Mouse (Mus musculus): ENCODE measurements around the gene Cxcr1. TPM values are rescaled to one million over a fixed set of nuclear protein-coding genes. Genes with fewer than 3 reads are reported as not detected.
"Not testable (repeated sequence)": the region's sequence is repeated elsewhere in the genome, so short reads cannot be mapped to it uniquely, and the experiment has no call there.

Gene Cxcr1
- total RNA-seq, 2 experiments from 2014 or later, result not detected

DNA sequence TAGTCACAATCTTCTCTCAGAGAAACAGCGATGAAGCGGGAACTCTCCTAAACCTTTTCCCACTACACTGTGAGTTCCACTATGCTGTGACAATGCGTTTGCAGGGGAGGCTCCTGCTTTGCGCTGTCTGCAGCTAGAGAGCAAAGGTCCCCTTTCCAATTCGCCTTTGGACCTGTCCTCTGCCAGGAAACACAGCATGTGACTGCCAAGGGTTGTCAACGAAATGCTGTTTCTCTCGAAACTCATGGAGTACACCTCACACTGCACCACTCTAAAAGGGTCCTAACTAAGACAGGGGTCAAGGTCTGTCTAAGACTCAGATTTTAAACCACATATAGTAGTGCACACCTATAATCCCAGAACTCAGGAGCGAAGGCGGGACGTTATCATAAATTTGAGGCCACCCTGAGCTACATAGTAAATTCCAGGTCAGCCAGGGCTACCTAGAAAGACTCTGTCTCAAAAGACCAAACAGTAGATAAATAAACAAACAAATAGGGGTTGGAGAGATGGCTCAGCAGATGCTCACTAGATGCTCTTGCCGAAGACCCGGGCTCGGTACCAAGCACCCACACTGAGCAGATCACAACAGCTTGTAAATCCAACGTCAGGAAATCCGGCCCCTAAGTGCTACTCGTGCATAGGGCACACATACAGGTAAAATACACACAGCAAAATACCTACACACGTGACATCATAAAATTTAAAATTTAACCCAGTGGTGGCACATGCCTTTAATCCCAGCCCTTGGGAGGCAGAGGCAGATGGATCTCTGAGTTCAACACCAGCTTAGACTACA is 2.4 kb upstream of the Cxcr1 start:
- no peak for DNase-seq (ENCODE audit: low spot score in 2 of 2)

DNA sequence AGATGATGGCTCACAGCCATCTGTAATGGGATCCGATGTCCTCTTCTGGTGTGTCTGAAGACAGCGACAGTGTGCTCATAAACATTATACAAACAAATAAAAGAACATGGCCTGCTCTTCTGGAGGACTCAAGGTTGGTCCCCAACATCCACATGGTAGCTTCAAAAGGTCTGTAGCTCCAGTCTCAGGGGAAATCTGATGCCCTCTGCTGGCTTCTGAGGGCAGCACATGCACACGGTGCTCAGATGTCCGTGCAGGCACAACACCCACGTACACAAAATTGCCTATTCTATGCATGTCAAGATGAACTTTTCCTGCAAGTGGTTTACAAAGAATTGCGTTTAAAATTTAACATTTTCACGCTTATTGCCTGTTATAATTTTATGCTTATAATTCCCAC is 1.5 kb upstream of the Cxcr1 start:
- no peak for DNase-seq (ENCODE audit: low spot score in 2 of 2)

DNA sequence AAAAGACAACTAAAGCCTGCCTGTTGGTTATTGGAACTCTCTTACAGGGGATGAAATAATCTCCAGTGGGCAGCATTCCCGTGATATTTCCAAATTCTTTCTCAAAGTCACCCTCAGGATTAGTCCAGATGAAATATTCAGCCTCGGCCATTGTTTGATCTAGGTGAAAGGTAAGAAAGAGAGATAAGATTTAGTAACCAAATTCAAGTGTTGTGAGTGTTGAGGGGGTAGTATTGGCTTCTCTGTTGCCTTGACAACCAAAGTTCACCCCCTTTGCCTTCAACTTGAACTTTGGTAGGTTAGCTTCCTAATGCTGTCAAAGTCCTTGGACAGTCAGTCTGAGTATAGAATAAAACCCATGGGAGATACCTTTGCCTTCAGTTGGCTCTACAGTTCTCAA is 1.7 kb downstream of the Cxcr1 start:
- no peak for DNase-seq (ENCODE audit: low spot score in 2 of 2)

DNA sequence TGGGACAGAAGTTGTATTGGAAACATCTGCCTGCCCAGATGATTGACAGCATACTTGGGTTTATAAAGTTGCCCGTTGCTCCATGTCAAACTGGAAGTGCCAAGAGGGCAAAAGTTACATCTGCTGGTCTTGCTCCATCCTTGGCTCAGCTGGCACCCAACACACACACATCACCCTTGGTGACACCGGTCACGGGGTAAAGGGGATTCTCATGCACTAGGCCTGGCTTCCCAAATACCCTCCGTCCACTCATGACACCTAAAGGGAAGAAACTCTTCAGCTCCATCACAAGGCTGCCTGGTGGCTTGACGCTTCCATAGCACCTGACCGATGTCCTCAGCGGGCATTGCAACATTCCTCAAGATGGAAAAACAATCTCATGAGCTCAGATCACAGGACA is 4.0 kb downstream of the Cxcr1 start:
- DNase-seq (ENCODE audit: low spot score in 2 of 2), result no peak

DNA sequence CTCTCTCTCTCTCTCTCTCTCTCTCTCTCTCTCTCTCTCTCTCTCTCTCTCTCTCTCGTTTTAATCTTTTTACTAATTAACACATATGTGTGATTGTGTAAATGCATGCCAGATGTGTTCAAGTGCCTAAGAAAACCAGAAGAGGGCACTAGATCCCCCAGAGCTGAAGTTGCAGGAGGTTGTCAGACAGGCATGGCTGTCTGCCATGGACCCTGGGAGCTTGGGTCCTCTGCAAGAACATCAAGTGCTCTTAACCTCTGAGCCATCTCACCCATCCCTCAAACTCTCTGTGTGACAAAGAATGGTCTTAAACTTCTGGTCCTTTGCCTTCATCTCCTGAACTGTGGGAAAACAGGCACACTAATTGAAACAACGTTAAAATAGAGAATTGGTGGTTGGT is 11.4 kb downstream of the Cxcr1 start:
- DNase-seq (ENCODE audit: low spot score in 2 of 2), result no peak

DNA sequence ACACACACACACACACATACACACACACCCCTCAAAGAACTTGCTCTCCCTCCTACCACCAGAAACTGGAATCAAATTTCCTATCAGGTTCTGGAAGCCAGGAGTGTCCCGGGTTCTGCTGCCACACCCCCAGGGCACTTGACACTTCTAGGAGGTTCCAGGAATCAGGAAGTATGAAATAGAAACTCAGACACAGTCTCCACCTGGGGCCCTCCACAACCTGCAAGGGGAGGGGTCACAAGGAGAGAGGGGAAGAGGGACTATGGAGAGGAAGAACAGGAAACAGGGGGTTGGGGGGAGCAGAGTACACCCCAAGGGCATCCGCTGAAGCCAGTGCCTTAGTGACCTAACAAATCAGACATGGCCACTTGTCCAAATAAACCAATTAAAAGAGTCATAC is 13.0 kb downstream of the Cxcr1 start:
- no peak for DNase-seq (ENCODE audit: low spot score in 2 of 2)

DNA sequence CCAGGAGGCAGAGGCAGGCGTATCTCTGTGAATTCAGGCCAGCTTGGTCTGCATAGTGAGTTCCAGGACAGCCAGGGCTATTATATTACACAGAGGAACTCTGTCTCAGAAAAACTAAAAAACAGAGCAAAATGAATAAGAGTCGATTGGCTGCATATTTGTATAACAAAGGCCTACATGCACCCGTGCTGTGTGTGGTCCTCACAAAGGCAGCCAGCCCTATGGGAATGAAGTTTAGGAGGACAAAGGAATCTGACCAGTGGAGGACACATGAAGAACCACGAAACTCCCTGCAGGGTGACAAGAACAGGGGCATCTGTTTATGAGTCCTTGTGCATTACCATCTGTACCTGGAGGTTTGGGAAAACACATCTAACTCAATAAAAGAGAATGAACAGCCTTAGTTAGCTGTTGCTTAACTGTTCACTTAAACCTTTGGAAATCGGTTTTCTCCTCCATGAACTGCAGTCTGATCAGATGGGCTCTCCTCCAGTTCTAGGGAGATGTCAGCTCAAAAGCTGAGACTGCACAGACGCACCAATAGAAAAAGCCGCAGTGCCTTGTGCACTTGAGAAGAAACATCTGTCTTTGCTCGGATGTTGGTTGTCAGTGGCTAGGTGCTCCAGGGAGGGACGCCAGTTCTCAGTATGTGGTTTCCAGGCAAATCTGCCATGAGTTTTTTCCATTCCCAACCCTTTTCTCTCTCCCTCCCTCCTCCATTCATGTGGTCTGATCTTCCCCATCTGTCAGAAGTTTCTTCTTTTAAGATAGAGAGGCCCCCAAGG is 14.6 kb downstream of the Cxcr1 start:
- DNase-seq (ENCODE audit: low spot score in 2 of 2), result no peak

DNA sequence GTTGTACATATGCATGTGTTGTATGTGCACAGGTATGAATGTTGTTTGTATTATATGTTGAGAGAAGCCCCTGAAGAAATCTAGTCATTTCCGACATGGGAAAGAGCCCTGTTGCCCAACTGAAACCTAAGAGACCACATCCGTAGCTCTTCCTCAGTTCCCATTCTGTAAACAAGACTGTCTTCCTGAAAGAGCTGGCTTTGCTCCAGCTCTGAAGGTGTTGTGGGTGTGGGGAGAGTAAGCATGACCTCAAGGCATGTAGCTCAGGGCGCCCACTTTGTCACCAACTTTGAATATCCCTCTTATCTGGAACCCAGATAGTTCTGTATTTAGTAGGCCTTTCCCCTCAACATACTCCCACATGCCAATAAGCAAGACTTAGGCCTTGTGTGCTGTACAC is 15.8 kb downstream of the Cxcr1 start:
- no peak for DNase-seq (ENCODE audit: low spot score in 2 of 2)

DNA sequence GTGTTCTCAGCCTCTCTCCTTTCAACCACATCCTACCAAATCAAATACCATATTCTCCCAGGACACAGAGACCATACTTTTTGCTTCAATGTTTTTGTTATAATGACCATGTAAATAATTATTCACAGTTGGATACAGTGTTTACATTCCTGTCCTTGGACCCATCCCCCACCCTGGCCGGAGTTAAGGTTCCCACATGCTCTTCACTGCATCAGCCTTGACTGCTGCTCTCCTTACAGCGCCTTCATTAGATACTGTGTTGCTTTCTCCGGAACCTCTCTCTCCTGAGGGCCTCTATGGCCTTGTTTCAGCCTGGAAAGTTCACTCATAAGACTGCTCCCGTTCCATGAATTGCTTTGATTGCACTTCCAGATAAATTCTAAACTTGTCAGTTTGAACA is 18.7 kb downstream of the Cxcr1 start:
- DNase-seq (ENCODE audit: low spot score in 2 of 2), result no peak

DNA sequence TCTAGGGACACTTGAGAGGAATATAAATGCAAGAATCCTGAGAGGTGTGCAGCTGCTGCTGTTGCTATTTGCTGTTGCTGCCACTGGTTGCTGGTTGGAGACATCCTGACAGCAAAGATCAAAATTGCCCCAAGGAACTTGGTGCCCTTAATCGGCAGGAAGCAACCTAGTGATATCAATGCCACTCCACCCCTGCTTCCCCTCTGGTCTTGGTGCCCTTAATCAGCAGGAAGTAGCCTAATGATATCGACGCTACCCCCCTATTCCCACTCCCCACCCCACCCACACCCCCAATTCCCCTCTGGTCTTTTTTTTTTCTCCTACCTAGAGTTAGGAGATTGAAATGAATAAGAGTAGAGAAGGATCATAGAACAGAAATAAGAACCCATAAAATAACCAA is 21.7 kb downstream of the Cxcr1 start:
- DNase-seq (ENCODE audit: low spot score in 2 of 2), result no peak

DNA sequence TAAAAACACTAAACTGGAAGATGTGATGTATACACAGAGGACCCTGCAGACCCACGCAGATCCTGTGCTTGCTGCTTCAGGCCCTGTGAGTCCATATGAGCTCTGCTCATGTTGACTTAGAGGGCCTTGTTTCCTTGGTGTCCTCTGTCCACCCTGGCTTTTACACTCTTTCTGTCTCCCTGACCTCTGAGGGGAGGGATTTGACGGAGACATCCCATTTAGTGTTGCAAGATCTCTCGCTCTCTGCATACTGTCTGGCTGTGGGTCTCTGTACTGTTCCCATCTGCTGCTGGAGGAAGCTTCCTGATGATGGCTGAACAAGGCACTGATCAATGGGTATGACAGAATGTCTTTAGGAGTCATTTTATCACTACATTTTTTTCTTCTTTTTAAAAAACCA is 24.7 kb downstream of the Cxcr1 start:
- DNase-seq (ENCODE audit: low spot score in 2 of 2), result no peak

DNA sequence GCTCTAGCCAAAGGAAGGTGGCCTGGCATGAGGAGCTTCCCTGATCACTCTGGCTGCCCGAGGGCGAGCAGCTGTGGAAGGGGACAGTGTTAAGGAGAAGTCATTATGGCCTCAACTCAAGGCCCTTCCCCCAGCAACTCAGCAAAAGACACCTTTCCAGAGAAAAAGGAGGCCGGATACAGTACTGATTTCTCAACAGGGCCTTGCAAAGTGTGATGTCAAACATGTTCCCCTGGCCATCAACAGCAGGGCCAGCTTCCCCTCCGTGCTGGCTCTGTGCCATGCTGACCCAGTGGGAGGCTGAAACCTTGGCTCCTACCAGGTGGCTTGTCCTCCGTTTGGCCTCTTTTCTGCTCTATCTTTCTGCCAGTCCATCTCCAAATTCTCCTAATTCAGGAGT is 27.3 kb downstream of the Cxcr1 start:
- no peak for DNase-seq (ENCODE audit: low spot score in 2 of 2)

DNA sequence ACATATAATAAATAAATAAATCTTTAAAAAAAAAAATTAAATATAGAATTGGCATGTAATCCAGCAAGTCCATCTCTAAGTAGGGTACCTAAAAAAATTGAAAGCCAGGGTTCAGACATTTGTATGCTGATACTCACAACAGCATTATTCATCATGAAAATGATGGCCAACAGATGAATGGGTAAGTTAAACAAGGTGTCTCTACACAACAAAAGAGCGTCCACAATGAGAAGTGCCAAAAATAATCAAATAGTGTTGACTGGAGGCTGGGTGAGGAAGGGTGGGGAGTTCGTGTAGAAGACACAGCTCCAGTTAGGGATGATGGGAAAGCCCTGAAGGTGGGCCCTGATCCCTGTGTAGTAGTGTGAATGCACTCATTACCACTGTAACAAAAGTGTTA is 34.4 kb downstream of the Cxcr1 start:
- DNase-seq (ENCODE audit: low spot score in 2 of 2), result no peak

DNA sequence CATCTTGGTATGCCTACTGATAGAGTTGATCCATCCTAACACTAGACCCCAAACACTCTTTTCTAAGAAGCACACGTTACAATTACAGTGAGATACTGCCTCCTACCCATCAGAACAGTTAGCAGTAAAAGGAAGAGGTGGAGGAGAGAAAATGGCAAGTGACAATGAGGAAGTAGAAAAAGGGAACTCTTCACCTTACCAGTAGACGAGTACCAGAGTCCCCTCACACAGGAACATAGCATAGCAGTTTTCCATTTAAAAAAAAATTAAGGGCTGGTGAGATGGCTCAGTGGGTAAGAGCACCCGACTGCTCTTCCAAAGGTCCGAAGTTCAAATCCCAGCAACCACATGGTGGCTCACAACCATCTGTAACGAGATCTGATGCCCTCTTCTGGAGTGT is 34.8 kb downstream of the Cxcr1 start:
- DNase-seq (ENCODE audit: low spot score in 2 of 2), result not testable (repeated sequence)

DNA sequence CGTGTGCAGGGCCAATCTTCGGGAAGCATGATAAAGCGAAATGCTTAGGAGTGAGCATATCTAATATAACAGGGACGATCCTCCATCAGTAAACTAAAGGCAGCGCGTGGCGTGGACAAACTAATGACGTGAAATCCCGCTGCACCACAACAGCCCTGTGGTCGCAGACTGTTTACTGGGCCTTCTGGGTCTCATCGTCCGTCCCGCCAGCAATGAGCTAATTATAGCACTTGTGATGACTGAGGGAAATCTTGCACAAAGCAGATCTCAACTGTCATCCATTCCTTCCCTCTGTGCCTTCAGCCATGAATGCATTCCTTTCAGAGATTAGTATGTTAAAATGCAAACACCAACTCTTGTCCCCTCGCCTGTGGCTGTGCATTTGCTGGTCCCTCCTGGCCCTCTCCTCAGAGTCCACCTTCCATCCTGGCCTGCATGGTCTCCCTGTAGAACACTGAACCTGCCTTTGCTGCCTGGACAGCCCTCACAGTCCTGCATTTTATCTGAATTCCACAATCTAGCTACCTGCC is 38.0 kb downstream of the Cxcr1 start:
- no peak for DNase-seq (ENCODE audit: low spot score in 2 of 2)

DNA sequence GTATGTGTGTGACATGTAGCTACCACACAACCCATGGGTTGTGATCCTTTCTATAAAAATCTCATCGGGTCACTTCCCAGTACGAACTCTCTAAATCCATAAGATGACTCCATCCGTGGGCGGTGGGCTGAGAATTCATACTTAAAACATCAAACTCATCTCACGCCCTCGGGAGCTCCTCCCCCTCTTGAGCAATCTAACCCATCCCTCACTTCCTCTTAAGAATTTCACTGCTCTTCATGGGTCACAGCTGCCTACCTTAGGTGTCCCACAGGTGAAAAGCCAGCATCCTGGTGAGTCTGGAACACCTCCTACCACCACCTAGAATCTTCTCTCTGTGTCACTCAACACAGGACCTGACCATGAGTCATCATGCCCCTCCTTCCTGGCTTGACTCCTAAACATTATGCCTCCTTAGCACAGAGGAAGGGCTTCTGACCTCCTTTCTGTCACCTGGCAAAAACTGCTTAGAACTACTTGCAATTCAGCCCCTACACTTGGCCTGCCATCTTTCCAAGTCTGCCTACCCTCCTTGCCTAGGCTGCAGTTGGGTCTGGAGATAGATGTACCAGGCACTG is 38.9 kb downstream of the Cxcr1 start:
- no peak for DNase-seq (ENCODE audit: low spot score in 2 of 2)

DNA sequence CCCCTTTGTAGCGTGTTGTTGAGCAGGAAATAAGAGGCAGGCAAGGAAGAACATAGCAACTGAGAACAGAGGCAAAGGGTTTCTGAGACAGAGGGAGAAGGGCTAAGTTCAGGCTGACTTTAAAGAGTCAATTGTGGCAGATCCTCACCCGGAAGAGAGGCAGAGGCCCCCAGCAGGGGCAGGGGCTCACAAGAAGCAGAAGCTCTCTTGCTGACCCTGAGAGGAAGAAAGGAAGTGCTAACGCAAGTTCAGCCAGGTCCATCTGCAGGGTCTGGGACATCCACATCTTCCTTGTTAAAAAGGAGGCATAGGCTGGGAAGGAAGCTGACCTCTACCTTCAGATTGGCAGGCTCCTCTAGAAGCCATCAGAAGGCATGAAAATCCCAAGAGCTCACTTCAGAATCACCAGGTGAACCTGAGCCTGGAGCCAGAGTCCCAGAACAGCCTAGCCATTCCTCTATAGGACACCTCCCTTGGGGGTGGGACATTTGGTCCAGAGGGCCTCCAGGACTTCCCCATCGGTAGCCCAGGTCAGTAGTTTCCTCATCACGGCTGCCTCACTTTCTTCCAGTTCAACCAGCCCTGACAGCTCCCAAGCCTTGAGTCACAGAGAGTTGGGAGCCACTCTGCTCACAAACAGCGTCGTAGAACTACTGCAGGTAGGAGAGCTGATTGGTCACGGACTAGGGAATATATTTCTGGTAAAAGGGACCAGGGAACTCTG is 40.8 kb downstream of the Cxcr1 start, which contains the start of gene Cxcr2:
TSS of gene Cxcr2 (plus strand) at position 529 of the 724 bp plus-strand sequence.
- DNase-seq (ENCODE audit: low spot score in 2 of 2), result no peak

DNA sequence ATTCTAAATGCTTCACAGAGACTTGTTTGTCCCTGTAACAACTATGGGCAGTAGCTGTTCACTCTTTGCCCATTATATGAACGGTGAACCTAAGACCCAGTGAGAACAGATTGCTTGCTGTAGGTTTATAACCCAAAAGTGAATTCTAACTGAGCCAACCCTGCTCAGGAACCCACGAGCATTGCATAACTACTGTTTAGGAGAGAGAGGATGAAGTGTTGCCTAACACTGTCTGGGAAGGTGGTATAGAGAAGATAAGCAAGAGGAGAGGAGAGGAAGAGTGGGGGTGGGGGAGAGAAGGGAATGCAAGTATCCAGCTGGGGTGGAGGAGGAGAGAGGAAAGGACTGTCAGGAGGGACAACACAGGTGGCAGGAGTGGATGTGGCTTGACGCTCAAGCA is 43.3 kb downstream of the Cxcr1 start:
- DNase-seq (ENCODE audit: low spot score in 2 of 2), result no peak

DNA sequence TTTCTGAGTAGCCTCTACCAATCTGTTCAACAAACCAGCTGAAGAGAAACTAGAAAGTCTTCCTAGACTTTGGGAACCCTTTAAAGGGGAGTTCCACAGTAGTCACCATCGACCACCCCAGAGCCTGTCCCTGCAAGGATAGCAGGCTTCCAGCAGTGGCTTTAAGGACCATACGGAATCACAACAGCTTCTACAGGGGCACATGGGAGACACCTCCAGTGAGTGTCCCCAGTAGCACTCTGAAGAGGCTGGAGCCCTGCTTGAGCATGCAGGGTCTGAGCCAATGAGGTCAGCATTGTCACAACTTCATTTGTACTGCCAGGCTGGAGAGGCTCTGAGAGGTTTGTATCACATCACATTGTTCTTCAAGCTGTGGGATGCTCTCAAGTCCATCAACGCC is 44.3 kb downstream of the Cxcr1 start:
- DNase-seq (ENCODE audit: low spot score in 2 of 2), result no peak

DNA sequence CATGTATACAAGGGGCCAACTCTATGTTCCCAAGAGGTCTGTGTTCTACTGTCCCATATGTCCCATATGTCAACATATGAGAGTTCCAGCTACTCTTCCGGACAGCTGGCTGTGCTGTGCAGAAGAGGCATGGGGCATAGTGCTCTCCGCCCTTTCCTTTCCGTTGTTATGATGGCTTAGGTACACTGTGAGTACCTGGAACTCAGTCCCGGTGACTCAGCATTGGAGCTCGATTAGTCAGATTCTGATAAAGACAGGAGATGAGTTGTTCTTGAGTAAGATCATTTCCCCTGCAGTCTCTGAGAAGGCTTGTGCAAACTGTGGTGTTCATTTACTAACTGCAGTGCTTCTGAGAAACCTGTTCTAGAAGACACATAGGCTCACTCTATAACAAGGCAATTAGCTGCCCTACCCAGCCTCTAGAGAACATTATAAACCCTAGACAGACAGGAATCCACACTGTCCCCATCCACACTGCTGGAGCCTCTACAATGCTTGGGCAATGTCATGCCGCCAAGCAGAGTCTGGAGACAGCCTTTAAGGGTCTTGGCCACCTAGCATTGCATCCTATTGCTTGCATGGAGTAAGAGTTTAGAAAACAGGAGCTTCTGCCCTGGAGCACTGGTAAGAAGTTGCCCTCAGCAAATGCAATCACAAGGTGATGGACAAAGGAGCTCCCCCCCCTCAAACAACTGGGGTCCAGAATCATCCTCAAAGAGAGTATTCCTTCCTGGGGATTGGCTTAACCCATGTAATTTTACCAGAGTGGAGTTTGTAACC is 45.1 kb downstream of the Cxcr1 start:
- no peak for DNase-seq (ENCODE audit: low spot score in 2 of 2)

Measured in layer of hippocampus, postnatal 10 days (tissue).